Mouse (Mus musculus): ENCODE measurements around the gene U2surp. TPM values are rescaled to one million over a fixed set of nuclear protein-coding genes. Genes with fewer than 3 reads are reported as not detected.

Gene U2surp
- 10 to 100 TPM; 20.8 to 27.5 (median 25.5) TPM for total RNA-seq (2022)

DNA sequence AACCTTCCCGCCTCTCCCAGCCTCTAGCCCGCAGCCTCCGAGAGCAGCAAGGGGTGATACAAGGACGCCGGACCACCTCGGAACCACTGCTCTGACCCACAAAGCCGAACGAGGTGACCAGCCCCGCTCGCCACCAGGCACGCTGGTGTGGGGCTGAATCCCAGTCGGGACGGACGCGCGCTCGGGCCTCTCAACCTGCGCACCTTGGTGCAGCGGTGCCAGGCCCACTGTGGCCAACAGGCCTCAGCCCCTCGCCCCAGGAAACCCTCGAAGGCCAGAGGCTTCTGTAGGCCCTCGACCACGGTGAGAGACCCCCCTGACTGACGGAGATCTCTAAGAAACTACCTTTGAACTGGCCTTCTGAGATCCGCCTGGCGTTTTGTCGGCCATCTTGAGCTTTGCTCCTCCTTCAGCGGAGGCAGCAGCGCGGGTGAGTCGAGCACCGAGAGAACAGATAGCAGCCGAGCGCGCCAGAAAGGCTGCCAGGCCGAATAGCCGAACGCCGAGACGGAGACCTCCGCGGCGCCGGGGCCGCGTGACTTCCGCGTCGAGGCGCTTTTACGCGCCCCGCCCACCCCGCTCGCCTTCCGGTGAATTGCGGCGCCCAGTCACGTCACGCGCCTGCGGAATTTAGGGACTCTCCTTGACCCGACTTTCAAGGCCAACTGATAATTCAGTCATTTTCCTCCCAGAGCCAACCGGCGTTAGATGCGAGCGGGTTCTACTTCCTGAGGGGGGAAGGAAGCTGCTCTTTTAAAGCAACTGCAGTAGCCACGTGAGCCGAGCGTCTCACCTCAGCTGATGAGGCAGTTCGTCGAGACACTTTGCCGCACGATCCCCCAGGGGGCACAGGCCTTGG, at the start of gene U2surp:
TSS of gene U2surp (minus strand) at position 525 of the 859 bp plus-strand sequence.
- DNase-seq (ENCODE audit: low spot score in 2 of 2) = peak; percentile 95 to 96

DNA sequence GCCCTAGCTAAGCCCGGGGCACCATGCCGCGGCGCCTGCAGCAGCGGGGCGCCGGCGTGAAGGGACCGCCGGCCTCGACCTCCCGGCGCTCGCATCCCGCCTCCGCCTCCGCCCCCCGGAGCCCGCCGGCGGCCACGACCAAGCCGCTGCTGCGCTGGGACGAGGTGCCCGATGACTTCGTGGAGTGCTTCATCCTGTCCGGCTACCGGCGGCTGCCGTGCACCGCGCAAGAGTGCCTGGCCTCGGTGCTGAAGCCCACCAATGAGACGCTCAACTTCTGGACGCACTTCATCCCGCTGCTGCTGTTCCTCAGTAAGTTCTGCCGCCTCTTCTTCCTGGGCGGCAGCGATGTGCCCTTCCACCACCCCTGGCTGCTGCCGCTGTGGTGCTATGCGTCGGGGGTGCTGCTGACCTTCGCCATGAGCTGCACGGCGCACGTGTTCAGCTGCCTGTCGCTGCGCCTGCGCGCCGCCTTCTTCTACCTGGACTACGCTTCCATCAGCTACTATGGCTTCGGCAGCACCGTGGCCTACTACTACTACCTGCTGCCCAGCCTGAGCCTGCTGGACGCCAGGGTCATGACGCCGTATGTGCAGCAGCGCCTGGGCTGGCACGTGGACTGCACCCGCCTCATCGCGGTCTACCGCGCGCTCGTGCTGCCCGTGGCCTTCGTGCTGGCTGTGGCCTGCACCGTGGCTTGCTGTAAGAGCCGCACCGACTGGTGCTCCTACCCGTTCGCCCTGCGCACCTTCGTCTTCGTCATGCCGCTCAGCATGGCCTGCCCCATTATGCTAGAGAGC, 48.3 kb upstream of the U2surp start:
- DNase-seq (ENCODE audit: low spot score in 2 of 2) = no peak

DNA sequence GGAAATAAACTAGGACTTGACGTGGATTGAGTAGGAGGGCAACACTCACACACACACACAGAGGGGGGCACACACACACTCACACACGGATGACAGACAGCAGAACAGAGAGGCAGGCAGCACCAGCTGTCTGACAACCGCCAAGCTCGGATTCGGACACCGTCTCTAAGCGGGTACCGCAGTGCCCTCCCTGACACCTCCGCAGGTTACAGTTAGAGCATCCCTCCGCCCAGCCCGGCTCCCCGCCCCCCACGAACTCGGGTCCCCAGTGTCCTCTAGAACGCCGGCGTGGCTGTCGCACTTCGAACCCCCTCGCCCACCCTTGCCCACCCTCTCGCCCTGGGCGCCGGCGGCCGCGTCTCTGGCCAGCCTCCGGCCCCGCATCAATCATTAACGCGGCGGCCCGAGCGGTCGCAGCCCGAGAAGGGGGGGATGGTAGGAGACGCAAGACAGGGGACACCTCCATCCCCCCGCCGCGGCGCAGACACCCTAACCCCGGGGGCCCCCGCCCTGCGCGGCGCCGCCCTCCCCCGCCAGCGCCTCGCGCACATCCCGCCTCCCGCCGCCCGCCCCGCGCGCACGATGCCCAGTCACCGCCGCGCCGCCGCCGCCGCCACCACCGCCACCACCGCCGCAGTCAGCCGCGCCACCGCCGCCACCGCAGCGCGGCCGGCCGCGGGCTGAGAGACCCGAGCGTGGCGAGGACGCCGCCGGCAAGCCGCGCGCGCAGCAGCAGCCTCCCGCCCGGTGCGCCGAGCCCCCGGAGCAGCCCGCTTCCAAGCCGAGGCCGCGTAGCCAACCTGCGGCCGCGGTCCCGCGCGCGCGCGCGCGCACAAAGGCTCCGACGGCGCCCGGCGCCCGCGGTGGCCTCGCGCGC, 47.5 kb upstream of the U2surp start, which contains the start of gene Paqr9:
TSS of gene Paqr9 (plus strand) at position 599 of the 877 bp plus-strand sequence.
- DNase-seq (ENCODE audit: low spot score in 2 of 2) = no peak

DNA sequence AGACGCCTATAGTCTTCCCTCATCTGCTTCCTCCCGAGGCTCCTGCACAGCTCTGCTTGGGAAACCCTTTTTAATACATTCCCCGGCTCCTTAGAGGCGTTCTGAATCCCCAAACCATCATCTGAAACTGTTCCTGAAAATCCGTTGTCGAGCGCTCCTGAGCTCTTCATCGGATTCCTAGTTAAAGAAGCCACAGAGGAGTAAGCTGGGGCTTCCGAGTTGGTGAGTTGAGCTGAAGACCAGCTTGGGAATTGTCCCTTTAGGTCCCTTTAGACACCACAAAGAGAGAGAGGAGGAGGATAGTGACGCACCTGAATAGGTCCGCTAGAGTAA, 46.9 kb upstream of the U2surp start:
- DNase-seq (ENCODE audit: low spot score in 2 of 2) = no peak

DNA sequence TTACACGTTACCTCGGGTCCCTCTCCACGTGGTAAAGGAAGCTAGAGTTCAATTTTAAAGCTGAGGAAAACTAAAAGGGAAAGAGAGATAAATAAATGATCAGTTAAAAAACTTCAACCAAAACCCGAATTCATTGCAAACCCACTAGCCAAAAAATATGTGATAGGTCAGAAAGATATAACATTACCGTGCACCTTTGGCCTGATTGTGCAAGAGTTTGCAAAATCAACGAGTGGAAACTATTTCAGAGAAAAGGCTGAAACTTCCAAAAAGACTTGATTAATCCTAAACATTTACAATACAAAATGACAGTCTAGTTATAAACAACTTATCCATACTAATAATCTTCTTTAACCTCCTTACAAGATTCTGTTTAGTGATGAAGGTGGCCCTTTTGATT, 45.9 kb upstream of the U2surp start:
- no peak for DNase-seq (ENCODE audit: low spot score in 2 of 2)

DNA sequence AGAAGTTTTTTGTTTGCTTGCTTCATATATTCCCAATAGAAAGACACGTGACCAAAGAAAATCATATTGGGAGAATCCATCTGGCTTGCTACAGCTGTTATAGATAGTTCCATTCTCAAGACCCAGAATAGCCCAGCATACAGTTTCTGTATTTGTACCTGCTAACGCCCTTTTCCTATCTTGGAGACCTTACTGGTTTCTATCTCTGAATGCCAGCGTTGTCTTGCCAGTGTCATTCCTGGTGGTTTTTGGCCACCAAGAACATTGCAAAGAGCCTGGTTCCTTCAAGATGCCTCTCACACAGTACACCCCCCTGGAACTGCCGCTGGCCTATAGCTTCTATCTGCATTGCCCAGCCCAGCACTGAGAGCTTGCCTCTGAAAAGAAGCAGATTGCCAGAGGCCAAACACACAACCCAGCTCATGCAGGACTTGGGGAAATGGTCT, 44.3 kb upstream of the U2surp start:
- no peak for DNase-seq (ENCODE audit: low spot score in 2 of 2)

DNA sequence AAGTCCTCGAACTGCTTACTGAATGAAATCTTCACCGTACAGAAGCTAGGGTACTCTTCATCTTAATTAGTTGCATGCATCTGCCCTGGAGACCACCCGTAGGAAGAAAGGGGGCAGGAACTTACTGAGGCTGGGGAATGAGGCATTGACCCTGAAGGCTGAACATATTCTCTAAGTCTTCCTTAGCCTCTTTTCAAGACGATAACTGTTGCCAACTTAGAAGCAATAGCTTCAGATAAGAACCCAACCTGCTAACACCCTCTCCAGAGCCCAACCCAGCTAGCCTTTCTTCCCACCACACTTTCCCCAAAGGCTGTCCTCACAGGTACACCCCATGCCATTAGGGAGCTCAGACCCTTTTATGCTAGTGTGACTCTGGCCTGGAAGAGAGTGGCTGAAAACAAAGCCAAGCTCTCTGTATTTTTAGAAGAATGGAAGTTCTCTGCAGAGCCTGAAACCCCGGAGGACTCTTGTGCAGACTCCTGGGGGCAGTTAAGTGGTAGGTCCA, 43.5 kb upstream of the U2surp start:
- DNase-seq (ENCODE audit: low spot score in 2 of 2) = no peak

DNA sequence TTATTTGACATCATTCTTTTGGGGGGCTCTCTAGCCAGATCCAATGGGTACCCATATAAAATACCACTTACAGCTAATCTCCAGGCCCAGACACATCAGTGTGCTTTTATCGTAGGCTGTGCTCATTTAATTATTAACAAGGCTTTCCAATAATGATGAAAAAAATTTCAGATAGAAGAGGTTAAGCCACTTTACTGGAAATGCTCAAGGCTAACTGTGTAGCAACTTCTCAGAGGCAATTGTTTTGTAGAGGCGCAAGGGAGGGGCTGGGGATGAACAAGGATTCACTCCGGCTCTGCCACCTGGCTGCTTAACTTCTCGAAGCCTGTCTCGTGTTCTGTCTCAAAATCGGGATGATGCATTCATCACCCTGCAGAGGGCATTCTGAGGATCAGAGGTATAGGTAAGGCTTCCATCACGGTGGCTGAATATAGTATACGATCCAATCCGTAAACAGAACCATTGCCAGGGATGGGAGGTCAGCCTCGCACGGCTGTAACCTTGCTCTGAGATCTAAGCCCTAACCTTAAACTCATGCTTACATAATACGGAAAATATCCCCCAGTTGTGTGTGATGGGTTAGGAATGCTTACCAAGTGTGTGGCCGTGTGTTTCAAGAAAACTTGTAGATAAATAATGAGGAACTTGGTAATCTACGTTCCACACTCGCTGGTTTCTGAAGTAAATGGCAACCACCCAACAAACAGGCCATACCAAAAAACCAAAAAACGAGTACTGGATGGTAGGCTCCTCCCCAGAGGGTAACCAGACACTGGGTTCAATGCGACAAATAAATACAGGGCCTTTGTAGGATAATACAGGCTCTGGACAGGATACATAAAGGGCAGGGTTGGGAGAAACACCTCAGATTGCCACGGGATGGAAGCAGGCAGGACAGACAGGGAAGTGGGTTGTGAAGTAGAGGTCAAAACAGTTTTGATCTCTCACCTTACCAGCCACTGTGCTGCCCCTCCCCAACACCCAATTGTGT, 42.7 kb upstream of the U2surp start:
- no peak for DNase-seq (ENCODE audit: low spot score in 2 of 2)

DNA sequence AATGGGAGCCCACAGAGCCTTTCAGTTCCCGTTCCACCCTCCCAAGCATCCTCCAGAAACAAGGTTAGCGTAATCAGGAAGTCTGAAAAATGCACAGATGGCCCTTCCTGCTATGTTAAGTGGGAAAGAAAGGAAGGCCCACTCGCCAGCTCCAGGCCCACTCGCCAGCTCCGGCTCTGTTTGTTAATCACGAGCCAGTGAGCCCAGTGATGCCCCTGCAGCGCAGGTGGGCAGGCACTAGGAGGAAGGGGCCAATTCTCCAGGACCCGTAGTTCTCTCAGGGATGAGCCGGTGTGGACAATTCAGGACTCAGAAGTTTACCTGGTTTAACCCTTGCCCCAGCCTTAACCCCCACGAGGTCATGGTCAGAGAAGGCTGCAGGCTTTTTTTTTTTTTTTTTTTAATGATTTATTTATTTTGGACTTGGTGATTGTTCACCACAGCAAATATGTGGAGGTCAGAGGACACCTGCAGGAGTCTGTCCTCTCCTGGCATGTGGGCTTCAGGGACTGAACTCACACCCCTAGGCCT, 40.4 kb upstream of the U2surp start:
- DNase-seq (ENCODE audit: low spot score in 2 of 2) = no peak

DNA sequence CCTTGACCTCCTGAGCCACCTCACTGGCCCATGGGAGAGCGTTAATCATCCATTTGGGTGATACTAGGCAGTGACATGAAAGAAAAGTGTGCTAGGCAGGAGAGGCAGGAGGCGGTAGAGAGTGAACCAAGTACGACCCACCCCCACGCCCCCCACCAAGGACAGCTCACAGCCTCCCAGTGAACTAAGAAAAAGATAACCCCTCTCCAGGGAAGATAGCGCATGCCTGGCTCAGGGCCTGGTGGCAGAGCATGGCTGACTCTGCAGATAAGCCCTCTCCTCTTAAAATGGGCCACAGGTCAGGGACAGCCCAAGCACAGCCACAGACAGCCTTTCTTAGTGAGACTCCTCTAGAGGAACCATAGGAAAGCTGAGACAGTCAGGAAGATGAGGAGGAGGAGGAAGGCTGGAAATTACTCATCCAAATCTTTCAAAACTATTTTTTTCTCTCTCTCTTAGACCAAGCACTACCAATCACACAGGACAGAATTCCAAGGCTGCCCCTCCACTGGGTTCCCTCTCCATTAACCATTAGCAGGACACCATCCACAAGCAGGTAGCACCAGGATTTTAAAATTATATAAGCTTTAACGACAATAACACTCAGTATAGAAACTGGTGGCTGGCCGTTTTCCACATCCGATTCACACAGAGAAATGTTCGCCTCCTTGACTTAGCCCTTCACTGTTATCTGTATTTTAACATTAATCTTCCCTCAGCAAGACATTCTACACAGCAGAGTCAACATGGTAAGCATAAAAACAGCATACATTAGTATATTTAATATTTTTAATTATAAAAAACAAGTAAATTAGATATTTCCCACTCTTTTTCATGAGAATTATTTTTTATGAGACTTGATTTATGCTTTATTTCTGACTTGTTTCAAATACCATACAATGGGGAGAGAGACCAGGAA, 39.3 kb upstream of the U2surp start:
- DNase-seq (ENCODE audit: low spot score in 2 of 2) = no peak

DNA sequence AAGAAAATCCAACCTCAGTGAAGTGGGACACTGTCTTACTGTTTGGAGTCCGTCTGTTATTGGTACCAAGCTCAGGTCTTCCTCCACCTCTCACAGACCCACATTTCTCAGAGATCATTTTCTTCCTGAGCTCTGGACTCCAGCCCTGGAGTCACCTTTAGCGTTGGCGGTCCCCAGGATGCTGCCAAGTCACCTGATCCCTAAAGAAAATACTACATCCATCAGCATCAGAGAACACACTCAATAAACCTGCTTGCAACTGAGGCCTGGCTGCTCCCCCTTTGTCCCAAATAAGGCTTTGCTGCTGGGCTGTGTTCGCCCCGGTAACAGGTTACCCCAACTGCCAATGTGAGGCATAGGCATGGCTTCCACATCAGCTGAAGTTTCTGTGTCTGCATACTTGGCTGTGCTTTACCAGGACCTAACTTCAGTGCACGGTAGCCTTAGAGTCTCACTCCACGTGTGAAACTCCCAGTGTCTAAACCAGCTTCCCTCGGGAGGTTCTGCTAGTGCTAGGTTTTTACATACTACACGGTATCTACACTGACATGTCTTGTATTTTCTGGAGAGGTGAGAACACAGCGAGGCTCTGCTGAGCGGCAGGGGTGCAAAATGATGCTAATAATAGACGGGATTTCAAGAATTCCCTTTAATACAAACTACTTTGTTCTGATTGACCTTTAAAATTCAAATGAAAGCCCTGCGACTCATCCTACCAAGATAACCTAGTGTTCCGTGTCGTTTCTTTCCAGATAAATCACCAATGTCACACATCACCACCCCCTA, 38.0 kb upstream of the U2surp start:
- DNase-seq (ENCODE audit: low spot score in 2 of 2) = no peak

DNA sequence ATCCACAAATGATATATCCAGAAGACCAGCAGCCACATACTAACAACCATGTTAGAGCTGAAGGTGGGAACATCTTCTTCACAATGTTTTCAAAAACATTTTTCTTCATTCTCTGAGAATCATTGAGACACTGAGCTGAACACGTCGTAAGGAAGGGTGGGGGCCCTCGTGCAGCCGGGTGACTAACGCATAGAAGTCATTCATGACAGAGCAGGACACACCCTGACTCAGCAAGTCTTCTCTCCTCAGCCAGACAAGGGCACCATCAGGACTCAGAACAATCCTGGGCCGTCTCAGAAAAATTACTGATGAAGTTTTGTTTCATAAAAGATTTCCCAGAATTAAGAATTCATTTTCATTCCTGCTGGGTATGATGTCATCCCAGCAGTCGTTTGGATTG, 34.9 kb upstream of the U2surp start:
- DNase-seq (ENCODE audit: low spot score in 2 of 2) = no peak

DNA sequence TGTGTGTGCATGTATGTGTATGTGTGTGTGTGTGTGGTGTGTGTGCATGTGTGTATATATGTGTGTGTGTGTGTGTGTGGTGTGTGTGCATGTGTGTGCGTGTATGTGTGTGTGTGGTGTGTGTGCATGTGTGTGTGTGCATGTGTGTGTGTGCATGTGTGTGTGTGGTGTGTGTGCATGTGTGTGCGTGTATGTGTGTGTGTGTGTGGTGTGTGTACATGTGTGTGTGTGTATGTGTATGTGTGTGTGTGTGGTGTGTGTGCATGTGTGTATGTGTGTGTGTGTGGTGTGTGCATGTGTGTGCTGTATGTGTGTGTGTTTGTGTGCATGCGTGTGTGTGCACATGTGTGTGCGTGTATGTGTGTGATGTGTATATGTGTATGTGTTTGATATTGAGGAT, 32.8 kb upstream of the U2surp start:
- no peak for DNase-seq (ENCODE audit: low spot score in 2 of 2)

DNA sequence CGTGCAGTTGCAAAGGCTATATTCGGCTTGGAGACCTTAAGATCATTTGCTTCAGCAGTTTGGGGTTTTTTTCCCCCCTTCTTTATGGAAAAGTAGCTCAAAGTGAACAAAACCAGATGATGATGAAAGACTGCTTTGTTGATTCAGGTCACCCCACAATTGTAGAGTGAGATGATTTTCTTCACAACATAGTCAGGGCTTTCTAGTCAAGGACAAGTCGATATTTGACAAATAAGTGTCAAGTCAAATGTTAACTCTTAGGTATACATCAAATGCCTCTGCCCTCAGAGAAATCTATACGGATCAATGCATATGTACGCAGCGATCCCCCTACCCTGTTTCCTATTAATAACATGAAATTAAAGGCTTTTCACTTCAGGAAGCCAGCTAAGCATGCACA, 30.7 kb upstream of the U2surp start:
- no peak for DNase-seq (ENCODE audit: low spot score in 2 of 2)

DNA sequence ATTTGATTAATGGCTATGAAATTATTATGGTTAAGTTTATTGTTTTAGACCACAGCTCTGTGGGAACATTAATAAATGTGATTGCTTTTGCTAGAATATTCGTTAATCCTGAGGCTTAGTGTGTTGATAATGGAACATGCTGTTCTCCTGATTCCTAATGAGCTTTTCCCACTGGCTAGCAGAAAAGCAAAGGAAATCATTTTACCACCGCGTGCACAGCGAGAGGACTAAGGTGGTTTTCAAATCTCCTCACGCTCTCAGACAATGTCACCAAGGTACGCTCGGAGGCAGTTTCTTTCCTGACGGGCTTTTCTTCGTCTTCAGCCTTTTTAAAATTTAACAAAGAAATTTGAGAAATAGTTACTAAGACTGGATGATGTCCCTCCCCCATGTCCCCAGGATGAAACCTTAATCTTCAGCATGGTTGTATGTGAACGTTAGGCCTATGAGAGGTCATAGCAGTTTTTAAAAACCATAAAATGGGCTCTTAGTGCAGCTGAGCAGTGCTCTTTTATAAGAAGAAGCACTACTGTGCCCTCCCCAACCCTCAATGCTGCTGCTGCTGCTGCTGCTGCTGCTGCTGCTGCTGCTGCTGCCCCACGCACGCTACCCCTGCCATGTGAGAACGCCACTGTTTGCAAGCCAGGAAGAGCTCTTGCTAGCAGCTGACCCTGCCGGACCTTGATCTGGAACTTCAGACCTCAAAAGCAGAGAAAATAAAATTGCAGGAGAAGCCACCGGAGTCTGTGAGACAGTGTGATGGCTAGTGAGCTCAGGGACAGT, 30.0 kb upstream of the U2surp start:
- DNase-seq (ENCODE audit: low spot score in 2 of 2) = no peak

DNA sequence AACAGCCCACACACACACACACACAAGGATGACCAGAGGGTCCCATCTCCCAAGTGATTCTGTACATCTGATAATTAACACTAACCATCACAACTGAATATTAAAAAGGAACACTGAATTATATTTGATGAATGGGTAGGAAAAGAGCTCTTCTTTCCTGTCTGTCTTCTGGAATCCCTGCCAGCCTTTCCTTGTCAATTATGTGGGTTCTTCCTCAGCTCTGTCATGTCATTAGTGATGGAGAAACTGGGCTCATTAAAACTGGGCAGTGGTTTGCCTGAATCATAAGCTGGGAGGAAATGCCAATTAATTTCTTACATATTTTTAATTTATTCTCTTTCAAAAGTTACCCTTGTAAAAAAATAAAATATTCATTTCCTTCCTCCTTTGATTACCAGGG, 29.4 kb upstream of the U2surp start:
- DNase-seq (ENCODE audit: low spot score in 2 of 2) = no peak

DNA sequence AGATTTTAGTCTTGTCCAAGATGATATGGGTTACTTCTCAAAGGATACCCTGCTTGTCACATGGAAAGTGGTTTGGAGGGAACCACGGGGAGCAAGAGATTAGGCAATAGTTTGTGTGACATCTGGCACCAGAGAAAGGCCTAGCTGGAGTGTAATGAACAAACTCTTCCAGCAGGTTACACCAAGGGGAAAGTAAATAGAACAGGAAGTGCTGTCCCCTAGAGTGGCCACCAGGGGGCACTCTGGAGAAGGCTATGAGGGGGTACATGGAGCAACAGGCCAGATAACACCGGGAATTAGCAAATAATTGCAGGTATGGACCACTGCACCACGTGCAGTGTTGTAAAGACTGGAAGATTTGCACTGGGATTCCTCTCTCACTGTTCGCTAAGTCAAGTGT, 28.7 kb upstream of the U2surp start:
- peak in 1 of 2 experiments; percentile 45 for DNase-seq (ENCODE audit: low spot score in 2 of 2)

Measured in gastrocnemius, adult 8-10 months (tissue).